7 mouse cellular contexts compared by ENCODE assay signal in genomic region chr10:123264461-123265191, GRCm38 (mm10). TPM values are rescaled to one million over a fixed set of nuclear protein-coding genes. Genes with fewer than 3 reads are reported as not detected.
DNase-seq lines count a peak whose midpoint lies in the region; ATAC-seq and TF ChIP-seq lines count a peak whose summit lies in the region.

No protein-coding gene starts in this region.

- in situ Hi-C loops in ES-E14 (cut with MboI; ENCODE audit: low sequenced_read_pairs in 2 of 2, unreplicated experiment in 2 of 2): no loop called here

- WGBS in forebrain, embryonic 10.5 days: under 1% methylated on average over 83 of the region's 84 CpGs
- WGBS in hindbrain, embryonic 15.5 days: under 1% methylated on average over 83 of the region's 84 CpGs
- WGBS in midbrain, embryonic 13.5 days: under 1% methylated on average over 84 of the region's 84 CpGs
- under 1% methylated on average over 82 of the region's 84 CpGs for WGBS in stomach, embryonic 16.5 days

- H3K4me1 ChIP-seq in ES-E14 (ENCODE audit: control insufficient read depth in 2 of 2, insufficient read depth in 2 of 2, low read length in 2 of 2, poor library complexity in 1 of 2): peaks cover 0 to 2% of the 10 kb centered on the region in 2 experiments; a peak in 2 of 4 replicates
- peaks cover 24% of the 10 kb centered on the region for H3K4me1 ChIP-seq in forebrain, embryonic 10.5 days
- H3K4me1 ChIP-seq in hindbrain, embryonic 15.5 days (replicated peaks): peaks cover 8% of the 10 kb centered on the region
- peaks cover 12% of the 10 kb centered on the region for H3K4me1 ChIP-seq in midbrain, embryonic 13.5 days (replicated peaks)
- H3K4me1 ChIP-seq in stomach, embryonic 16.5 days (ENCODE audit: control insufficient read depth, insufficient read depth, low read length): peaks cover 5% of the 10 kb centered on the region; the same call in 1 of the 2 replicates

- peak overlapping the region; percentile 48 to 64 for H3K4me3 ChIP-seq in ES-E14 (ENCODE audit: insufficient read depth in 1 of 2, low read depth in 1 of 2, low read length in 2 of 2, poor library complexity in 1 of 2, severe bottlenecking in 1 of 2)
- peak overlapping the region; percentile 64 for H3K4me3 ChIP-seq in forebrain, embryonic 10.5 days
- H3K4me3 ChIP-seq in hindbrain, embryonic 15.5 days: peak overlapping the region; percentile 64
- peak overlapping the region; percentile 70 for H3K4me3 ChIP-seq in midbrain, embryonic 13.5 days (replicated peaks)
- H3K4me3 ChIP-seq in stomach, embryonic 16.5 days (replicated peaks; ENCODE audit: low read length): peak overlapping the region; percentile 61

- H3K9ac ChIP-seq in ES-E14 (ENCODE audit: insufficient read depth, low read depth, low read length, poor library complexity, severe bottlenecking): peak overlapping the region; percentile 8; the same call in 1 of the 2 replicates
- peak overlapping the region; percentile 62 for H3K9ac ChIP-seq in hindbrain, embryonic 15.5 days
- peak overlapping the region; percentile 84 for H3K9ac ChIP-seq in midbrain, embryonic 13.5 days (replicated peaks)
- H3K9ac ChIP-seq in stomach, embryonic 16.5 days (ENCODE audit: low read length): peak overlapping the region; percentile 55

- no peaks in the 10 kb centered on the region for H3K9me3 ChIP-seq in ES-E14 (ENCODE audit: control insufficient read depth, insufficient read depth, low read depth, low read length)
- no peaks in the 10 kb centered on the region for H3K9me3 ChIP-seq in forebrain, embryonic 10.5 days
- no peaks in the 10 kb centered on the region for H3K9me3 ChIP-seq in hindbrain, embryonic 15.5 days
- no peaks in the 10 kb centered on the region for H3K9me3 ChIP-seq in midbrain, embryonic 13.5 days
- no peaks in the 10 kb centered on the region for H3K9me3 ChIP-seq in stomach, embryonic 16.5 days (replicated peaks; ENCODE audit: control insufficient read depth, low read length)

- DNase-seq in ES-E14 (ENCODE audit: low read depth, low spot score): no peak
- peak; percentile 34 to 52 for DNase-seq in adrenal gland, adult 18-20 months (ENCODE audit: low spot score in 2 of 2)
- DNase-seq in forebrain, embryonic 10.5 days (ENCODE audit: extremely low spot score, low spot score): peak; percentile 65
- peak; percentile 39 to 70 for DNase-seq in left cerebral cortex, postnatal 10 days (ENCODE audit: extremely low spot score in 1 of 2, low spot score in 2 of 2)

- H3K27ac ChIP-seq in ES-E14 (ENCODE audit: insufficient read depth, low read depth, low read length, poor library complexity, severe bottlenecking): no peak overlapping the region
- H3K27ac ChIP-seq in forebrain, embryonic 10.5 days: peak overlapping the region; percentile 75
- peak overlapping the region; percentile 84 for H3K27ac ChIP-seq in hindbrain, embryonic 15.5 days (replicated peaks)
- H3K27ac ChIP-seq in midbrain, embryonic 13.5 days: peak overlapping the region; percentile 73
- no peak overlapping the region for H3K27ac ChIP-seq in stomach, embryonic 16.5 days (ENCODE audit: low read length)

- intact Hi-C loops in left cerebral cortex, postnatal 10 days (cut with DNase I): no loop called here

- peak; percentile 81 for ATAC-seq in hindbrain, embryonic 15.5 days (ENCODE audit: low FRiP score, low read depth)
- ATAC-seq in midbrain, embryonic 13.5 days: peak; percentile 84
- ATAC-seq in stomach, embryonic 16.5 days (ENCODE audit: insufficient read depth, low FRiP score): peak; percentile 72; the same call in 1 of the 2 replicates

- H3K4me2 ChIP-seq in hindbrain, embryonic 15.5 days: peak overlapping the region; percentile 95
- peak overlapping the region; percentile 92 for H3K4me2 ChIP-seq in midbrain, embryonic 13.5 days (replicated peaks)
- peak overlapping the region; percentile 97 for H3K4me2 ChIP-seq in stomach, embryonic 16.5 days (ENCODE audit: low read depth, low read length)

- no peaks in the 10 kb centered on the region for H3K36me3 ChIP-seq in ES-E14 (ENCODE audit: control insufficient read depth, insufficient read depth, low read length, poor library complexity, severe bottlenecking)
- H3K36me3 ChIP-seq in forebrain, embryonic 10.5 days (replicated peaks): no peaks in the 10 kb centered on the region
- no peaks in the 10 kb centered on the region for H3K36me3 ChIP-seq in hindbrain, embryonic 15.5 days
- H3K36me3 ChIP-seq in midbrain, embryonic 13.5 days: no peaks in the 10 kb centered on the region
- H3K36me3 ChIP-seq in stomach, embryonic 16.5 days (ENCODE audit: control insufficient read depth, insufficient read depth, low read length): no peaks in the 10 kb centered on the region

- peaks cover 43% of the 10 kb centered on the region for H3K27me3 ChIP-seq in forebrain, embryonic 10.5 days (ENCODE audit: poor library complexity, severe bottlenecking)
- H3K27me3 ChIP-seq in hindbrain, embryonic 15.5 days: no peaks in the 10 kb centered on the region
- peaks cover 11% of the 10 kb centered on the region for H3K27me3 ChIP-seq in midbrain, embryonic 13.5 days
- no peaks in the 10 kb centered on the region for H3K27me3 ChIP-seq in stomach, embryonic 16.5 days (ENCODE audit: control insufficient read depth, insufficient read depth, low read length)

TF ChIP-seq in ES-E14, 5 proteins besides CTCF, POLR2A, EP300 and RAD21:
- TF ChIP-seq HCFC1 (IDR thresholded peaks at IDR 0.05; ENCODE audit: borderline replicate concordance, insufficient read depth, low read length) (no peak), MAFK (IDR thresholded peaks at IDR 0.05; ENCODE audit: insufficient read depth, low read depth, low read length) (no peak), CHD2 (IDR thresholded peaks at IDR 0.05; ENCODE audit: low read depth, low read length) (no peak), ZC3H11A (IDR thresholded peaks at IDR 0.05; ENCODE audit: borderline replicate concordance, low read depth, low read length) (no peak), ZNF384 (IDR thresholded peaks at IDR 0.05; ENCODE audit: low read depth, low read length) (no peak)

RNA-seq across cellular contexts. Expression of gene Fam19a2, which starts 0.8 kb away (rescaled TPM):
- 0.27 TPM in 1 of 2 replicates, not detected in the other for total RNA-seq in ES-E14 (2012; rRNA removed)
- total RNA-seq in adrenal gland, adult 18-20 months (2021): 1 to 10 TPM; 1.4 to 1.7 TPM
- 1.7 and 2.2 TPM in 2 replicates for polyA plus RNA-seq in forebrain, embryonic 10.5 days (2016; fragmentation: Nextera tagmentation; extraction: Ambion mirVana)
- 53.6 and 58.5 TPM in 2 replicates for polyA plus RNA-seq in hindbrain, embryonic 15.5 days (2015; fragmentation: Nextera tagmentation; extraction: Ambion mirVana)
- total RNA-seq in left cerebral cortex, postnatal 10 days (2021): 10 to 100 TPM; 93.2 to 99.7 TPM
- 29.8 and 30.9 TPM in 2 replicates for polyA plus RNA-seq in midbrain, embryonic 13.5 days (2015; fragmentation: Nextera tagmentation; extraction: Ambion mirVana)
- 3.1 and 3.5 TPM in 2 replicates for polyA plus RNA-seq in stomach, embryonic 16.5 days (2015; fragmentation: Nextera tagmentation; extraction: Ambion mirVana)

Comparison
In these comparisons a context has a peak if more than half of its experiments do, and no peak if none do; other contexts are left out.
1. H3K27ac ChIP-seq: peak in forebrain, embryonic 10.5 days (single experiment), hindbrain, embryonic 15.5 days (single experiment) and midbrain, embryonic 13.5 days (single experiment); none in ES-E14 (single experiment) and stomach, embryonic 16.5 days (single experiment).
2. H3K9ac ChIP-seq: peak in every context shown above with its lines; median percentile 84 in midbrain, embryonic 13.5 days; 62 in hindbrain, embryonic 15.5 days; 55 in stomach, embryonic 16.5 days; 8 in ES-E14.
3. Peak in every context shown above with its lines, with median percentiles within 50 percentile points of each other: H3K4me3 ChIP-seq, ATAC-seq and H3K4me2 ChIP-seq.